ENCODE assay signal across 17 mouse cellular contexts in genomic region chr2:126483337-126483736, GRCm38 (mm10). TPM values are rescaled to one million over a fixed set of nuclear protein-coding genes. Genes with fewer than 3 reads are reported as not detected.
DNase-seq lines count a peak whose midpoint lies in the region; ATAC-seq lines count a peak whose summit lies in the region.
"Had no signal": no experiment of that assay in that cellular context is flagged by ENCODE, and none has a peak within 500 bp of the region (broad histone marks: within the 10 kb centered on the region; RNA-seq: fewer than 3 reads in every experiment).

No protein-coding gene starts in this region.

- peak; percentile 80 for ATAC-seq in activated CD4-positive, CD25-positive, alpha-beta regulatory T cell, adult 4 months
- ATAC-seq: forebrain, embryonic 16.5 days; Patski had no signal

- peak; percentile 27 for DNase-seq in adrenal gland, adult 2 months
- no peak for DNase-seq in adrenal gland, postnatal 10 days
- DNase-seq in kidney, postnatal 10 days, result peak; percentile 11
- DNase-seq in kidney, adult 18-20 months, result no peak
- peak; percentile 19 for DNase-seq in naive thymus-derived CD4-positive, alpha-beta T cell, adult 2 months (ENCODE audit: low read depth)
- DNase-seq in lung, postnatal 10 days, result no peak
- no peak for DNase-seq in cerebellum, postnatal 10 days
- DNase-seq: adrenal gland, postnatal 25 days; cerebellum, adult 2 months; cerebellum, postnatal 14 days; gastrocnemius, postnatal 10 days; heart, adult 2 months; kidney, adult 11 months had no signal

RNA-seq across cellular contexts. Expression of gene Atp8b4, which starts 17.1 kb away (rescaled TPM):
- total RNA-seq in adrenal gland, adult 2 months (2021), result 1 to 10 TPM in 1 of 2 experiments, under 1 TPM in 1; 0.98 to 1.1 TPM
- 0.09 and 0.16 TPM in 2 replicates for polyA plus RNA-seq in adrenal gland, adult 2 months (2012; rRNA removed)
- total RNA-seq in adrenal gland, postnatal 10 days (2021), result 1 to 10 TPM in 1 of 2 experiments, under 1 TPM in 1; 0.99 to 1.5 TPM
- 1 to 10 TPM; 1.4 to 2.8 TPM for polyA plus RNA-seq in activated CD4-positive, CD25-positive, alpha-beta regulatory T cell, adult 4 months (2017; shearing (Covaris generic))
- polyA plus RNA-seq: cortical plate, adult 2 months; forebrain, embryonic 16.5 days had no signal

Comparison
In these comparisons a context has a peak if more than half of its experiments do, and no peak if none do; other contexts are left out.
1. DNase-seq: peak in adrenal gland, adult 2 months (single experiment), kidney, postnatal 10 days (single experiment) and naive thymus-derived CD4-positive, alpha-beta T cell, adult 2 months (single experiment); none in adrenal gland, postnatal 10 days (single experiment), kidney, adult 18-20 months (single experiment), lung, postnatal 10 days (single experiment) and cerebellum, postnatal 10 days (0 of 2).